Mouse (Mus musculus) bone marrow macrophage, adult 2 months (primary cell): ENCODE data around the gene Rims1.

ENCODE experiments used
- CTCF ChIP-seq: IDR thresholded peaks from 2 replicates; pipeline ENCODE4 v1.5.1; 2012; ENCODE audit warnings: low read depth, mild to moderate bottlenecking, low read length, moderate library complexity
- POLR2A ChIP-seq: IDR thresholded peaks from 2 replicates; pipeline ENCODE4 v1.6.1; 2012; ENCODE audit warnings: mild to moderate bottlenecking, low read depth, low read length, borderline replicate concordance

DNA sequence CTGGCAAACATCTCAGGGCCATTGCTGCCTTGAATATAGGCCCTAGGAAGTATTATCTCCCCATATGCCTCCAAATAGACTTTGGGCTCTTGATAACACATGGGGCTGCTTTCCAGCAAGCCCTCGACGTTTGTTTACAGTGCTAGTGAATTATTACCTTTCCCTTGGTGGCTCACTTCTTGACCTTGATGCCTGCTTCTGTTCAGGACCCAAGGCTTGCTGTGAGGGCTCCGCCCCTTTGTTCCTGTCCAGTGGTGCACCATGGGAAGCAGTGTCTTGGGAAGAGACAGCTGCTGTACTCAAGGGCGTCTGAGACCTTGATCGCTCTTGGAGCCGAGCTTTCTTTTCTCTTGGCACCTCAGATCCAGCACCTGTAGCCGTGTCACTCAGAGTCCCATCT lies 267.7 kb downstream of the Rims1 start:
- TF ChIP-seq POLR2A (no peak), CTCF (no peak)
